Mouse (Mus musculus) frontal cortex, adult (tissue): ENCODE results near the gene Dgcr2.

Experiments
- ATAC-seq: cut with Nextera tagmentation; 2 replicates; pipeline ENCODE4 v1.9.2; 2017; ENCODE audit warnings: mild to moderate bottlenecking, moderate library complexity, mixed read lengths; ENCODE audit not compliant: low TSS enrichment

Dgcr2 gene

GRCm38 (mm10) chr16:17848928-17849327 is 49.4 kb downstream of the Dgcr2 start:
- ATAC-seq, result peak; percentile 64

- ATAC-seq, result peak; percentile 36; the same call in 1 of the 2 replicates
These were observed 49.9 kb downstream of the Dgcr2 start for GRCm38 (mm10) chr16:17848431-17848830.

GRCm38 (mm10) chr16:17843701-17844365 is 54.5 kb downstream of the Dgcr2 start:
- ATAC-seq, result no peak

GRCm38 (mm10) chr16:17842437-17842836 is 55.9 kb downstream of the Dgcr2 start:
- ATAC-seq, result no peak

GRCm38 (mm10) chr16:17839976-17840375 is 58.4 kb downstream of the Dgcr2 start:
- no peak for ATAC-seq

GRCm38 (mm10) chr16:17838051-17838450 is 60.3 kb downstream of the Dgcr2 start, which contains the start of gene Car15:
TSS of gene Car15 (minus strand) at chr16:17838364.
- no peak for ATAC-seq

GRCm38 (mm10) chr16:17835481-17835880 is 62.9 kb downstream of the Dgcr2 start:
- ATAC-seq, result no peak

- ATAC-seq, result no peak
These were observed 63.8 kb downstream of the Dgcr2 start for GRCm38 (mm10) chr16:17834543-17834942.

GRCm38 (mm10) chr16:17833681-17834399 is 64.5 kb downstream of the Dgcr2 start:
- peak; percentile 58 for ATAC-seq

- peak; percentile 50 for ATAC-seq
These were observed 65.1 kb downstream of the Dgcr2 start for GRCm38 (mm10) chr16:17833321-17833680.

- peak; percentile 2; the same call in 1 of the 2 replicates for ATAC-seq
These were observed 65.5 kb downstream of the Dgcr2 start, which contains the start of gene B830017H08Rik for GRCm38 (mm10) chr16:17832821-17833220. TSS of gene B830017H08Rik (plus strand) at chr16:17833121.

GRCm38 (mm10) chr16:17831781-17832180 is 66.6 kb downstream of the Dgcr2 start:
- no peak for ATAC-seq

- no peak for ATAC-seq
These were observed 67.8 kb downstream of the Dgcr2 start for GRCm38 (mm10) chr16:17830385-17831178.

- ATAC-seq, result no peak
These were observed 69.5 kb downstream of the Dgcr2 start for GRCm38 (mm10) chr16:17828867-17829266.

GRCm38 (mm10) chr16:17828229-17828628 is 70.1 kb downstream of the Dgcr2 start:
- no peak for ATAC-seq

GRCm38 (mm10) chr16:17826500-17826899 is 71.9 kb downstream of the Dgcr2 start:
- ATAC-seq, result no peak

- ATAC-seq, result no peak
These were observed 81.8 kb downstream of the Dgcr2 start for GRCm38 (mm10) chr16:17816528-17816927.

GRCm38 (mm10) chr16:17815411-17816402 is 82.7 kb downstream of the Dgcr2 start:
- ATAC-seq, result peak; percentile 66

GRCm38 (mm10) chr16:17813173-17813572 is 85.2 kb downstream of the Dgcr2 start:
- ATAC-seq, result no peak

GRCm38 (mm10) chr16:17812120-17812519 is 86.2 kb downstream of the Dgcr2 start:
- ATAC-seq, result no peak

GRCm38 (mm10) chr16:17809711-17810110 is 88.7 kb downstream of the Dgcr2 start:
- ATAC-seq, result no peak
